Mouse (Mus musculus) urinary bladder, postnatal 14 days (tissue): ENCODE results near the gene Myocd.
A peak's percentile ranks its signal among the peaks of the same experiment; 100 is the strongest.

Experiments
- DNase-seq: peaks from one replicate; pipeline ENCODE4 v3.0.0; 2021; ENCODE audit warnings: low spot score

Myocd gene

DNA sequence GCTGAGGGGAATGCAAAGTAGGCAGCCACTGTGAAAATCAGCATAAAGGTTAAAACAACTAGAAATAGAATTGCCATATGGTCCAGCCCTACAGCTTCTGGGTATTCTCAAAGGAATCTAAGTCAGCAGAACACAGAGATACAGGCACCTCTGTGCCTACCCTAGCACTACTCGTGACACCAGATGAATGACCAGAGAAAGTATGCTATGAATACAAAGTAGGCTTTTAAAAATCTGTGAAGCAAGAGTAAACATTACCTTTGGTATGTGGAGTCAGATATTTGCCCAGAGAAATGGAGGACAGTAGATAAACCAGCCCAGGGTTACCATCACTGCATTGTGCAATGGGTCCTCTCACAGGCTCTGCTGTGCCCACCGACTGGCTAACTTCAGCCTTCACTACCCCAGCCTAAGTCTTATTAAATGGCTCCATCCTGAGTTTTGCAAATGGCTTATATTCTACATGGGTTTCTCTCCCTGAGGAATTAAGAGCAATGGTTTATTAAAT, 132.6 kb downstream of the Myocd start:
- DNase-seq, result no peak

DNA sequence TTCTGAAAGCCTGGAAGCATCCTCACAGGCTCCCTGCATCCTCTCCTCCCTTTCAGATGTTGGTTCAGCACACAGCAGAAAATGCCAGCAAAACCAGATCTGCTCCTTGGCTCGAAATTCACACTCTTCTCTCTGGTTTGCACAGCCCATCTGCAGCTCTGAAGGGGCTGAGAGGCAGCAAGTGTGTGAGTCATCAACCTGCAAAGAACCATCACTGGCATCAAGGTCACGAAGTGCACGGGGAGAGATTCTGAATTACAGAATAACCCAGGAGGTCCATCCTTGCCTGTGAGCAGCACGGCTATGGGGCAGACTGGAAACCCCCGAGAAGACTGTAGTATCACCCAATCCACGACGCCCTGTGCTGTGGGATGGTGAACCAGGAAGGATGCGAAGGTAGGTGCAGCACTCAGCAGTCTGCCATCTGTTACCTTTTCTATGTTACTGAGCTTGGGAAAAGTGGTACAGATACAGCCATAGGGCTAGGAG, 134.5 kb downstream of the Myocd start:
- DNase-seq, result no peak

- no peak for DNase-seq
These were observed 136.1 kb downstream of the Myocd start for GRCm38 (mm10) chr11:65133661-65134060.

DNA sequence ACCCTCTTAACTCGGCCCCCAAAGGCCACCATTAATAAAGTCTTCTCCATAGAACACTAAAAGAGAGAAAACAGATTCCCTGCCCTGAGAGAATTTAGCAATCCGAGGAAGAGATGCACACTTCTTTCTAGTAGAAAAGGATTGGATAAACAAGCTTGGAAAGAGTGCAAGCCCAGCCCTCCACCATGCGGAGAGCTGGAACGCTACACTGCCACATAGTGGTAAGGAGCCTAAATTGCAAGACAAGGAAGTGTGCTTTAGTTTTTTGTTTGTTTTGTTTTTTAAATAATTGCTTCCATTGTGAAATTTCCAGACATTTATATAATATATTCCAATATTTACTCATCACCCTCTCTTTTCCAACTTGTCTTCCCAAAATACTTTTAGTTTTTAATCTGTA, 140.7 kb downstream of the Myocd start:
- DNase-seq, result no peak

GRCm38 (mm10) chr11:65128666-65129065, 141.1 kb downstream of the Myocd start:
- DNase-seq, result peak; percentile 34

- peak; percentile 14 for DNase-seq
These were observed 143.2 kb downstream of the Myocd start for GRCm38 (mm10) chr11:65126566-65126965.
